Mouse (Mus musculus) macrophage (primary cell): Measurements from ENCODE around the gene Olfr1189. TPM values are rescaled to one million over a fixed set of nuclear protein-coding genes. Genes with fewer than 3 reads are reported as not detected.
"Not testable (repeated sequence)": the region's sequence is repeated elsewhere in the genome, so short reads cannot be mapped to it uniquely, and the experiment has no call there.

ENCODE experiments used
- H3K27ac ChIP-seq: fragments of 350-480 bp; formaldehyde crosslinking; 2 replicates; pipeline ENCODE4 v1.9.0; 2021
- H3K36me3 ChIP-seq: fragments of 350-480 bp; formaldehyde crosslinking; 2 replicates; pipeline ENCODE4 v1.9.0; 2021; ENCODE audit errors: inconsistent target
- H3K4me3 ChIP-seq: fragments of 350-480 bp; formaldehyde crosslinking; 2 replicates; pipeline ENCODE4 v1.9.0; 2021; ENCODE audit errors: inconsistent target
- H3K79me2 ChIP-seq: fragments of 350-480 bp; formaldehyde crosslinking; 2 replicates; pipeline ENCODE4 v1.9.0; 2021; ENCODE audit errors: inconsistent target
- WGBS: methylation state at CpG from one replicate; pipeline ENCODE4 v1.1.7; 2026; ENCODE audit warnings: inconsistent platforms; ENCODE audit not compliant: missing documents; 5-methylcytosine and 5-hydroxymethylcytosine counted together
- polyA plus RNA-seq: library from polyadenylated mRNA; stranded (reverse); fragments of 250-400 nt; gene quantifications from 3 replicates; pipeline ENCODE4 v1.2.4, GENCODE M21; 2018; ENCODE audit warnings: inconsistent platforms
- total RNA-seq, 78 experiments: library from RNA; depleted of rRNA; stranded (reverse); fragments of 250-400 nt; gene quantifications; 1 replicate in 9 of 78; 2 replicates in 24 of 78; 3 replicates in 43 of 78; 4 replicates in 2 of 78; pipeline ENCODE4 v1.2.4; 2018; ENCODE audit warnings: inconsistent platforms in 56 of 78

Olfr1189 gene
- total RNA-seq (2018; cell fraction: chromatin; rRNA removed) = not detected
- total RNA-seq (2018; cell fraction: cytosol; rRNA removed) = not detected
- not detected for total RNA-seq (2018; cell fraction: nucleus; rRNA removed)
- not detected in 3 replicates for polyA plus RNA-seq

GRCm38 (mm10) chr2:88586154-88586553, at the start of gene Olfr1189:
TSS of gene Olfr1189 (plus strand) at chr2:88586454.
- H3K36me3 ChIP-seq = no peaks in the 10 kb centered on the region
- H3K79me2 ChIP-seq = no peaks in the 10 kb centered on the region
- no peak within 1 kb of the TSS for H3K4me3 ChIP-seq
- H3K27ac ChIP-seq = no peak within 1 kb of the TSS

- Histone ChIP-seq H3K27ac (no peak within 1 kb of the TSS), H3K36me3 (no peaks in the 10 kb centered on the region), H3K4me3 (no peak within 1 kb of the TSS), H3K79me2 (no peaks in the 10 kb centered on the region)
- WGBS = 88% methylated on average over 2 of the region's 2 CpGs
Observed at GRCm38 (mm10) chr2:88556635-88557034, 29.6 kb upstream of the Olfr1189 start, which contains the start of gene Olfr1188. TSS of gene Olfr1188 (plus strand) at chr2:88556935.

DNA sequence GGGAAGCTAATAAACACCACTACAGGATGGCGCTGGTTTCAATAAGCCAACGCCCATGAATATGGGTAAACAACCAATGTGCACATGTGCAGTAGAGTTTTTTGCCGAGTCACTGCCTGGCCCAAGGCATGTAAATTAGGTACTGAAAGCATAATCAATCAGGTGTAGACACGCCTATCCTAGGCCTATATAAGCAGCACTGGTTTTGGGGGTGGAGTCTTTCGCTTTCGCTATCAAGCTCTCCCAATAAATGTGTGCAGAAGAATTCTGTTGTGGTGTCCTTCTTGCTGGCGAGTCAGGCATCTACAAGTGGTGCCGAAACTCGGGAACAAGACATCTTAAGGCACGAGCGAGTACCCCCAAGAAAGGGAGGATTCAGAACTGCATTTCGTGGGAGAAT, 13.6 kb upstream of the Olfr1189 start:
- H3K4me3 ChIP-seq, H3K27ac ChIP-seq, H3K36me3 ChIP-seq, H3K79me2 ChIP-seq: not testable (repeated sequence)
- WGBS = 87% methylated on average over 12 of the region's 12 CpGs

DNA sequence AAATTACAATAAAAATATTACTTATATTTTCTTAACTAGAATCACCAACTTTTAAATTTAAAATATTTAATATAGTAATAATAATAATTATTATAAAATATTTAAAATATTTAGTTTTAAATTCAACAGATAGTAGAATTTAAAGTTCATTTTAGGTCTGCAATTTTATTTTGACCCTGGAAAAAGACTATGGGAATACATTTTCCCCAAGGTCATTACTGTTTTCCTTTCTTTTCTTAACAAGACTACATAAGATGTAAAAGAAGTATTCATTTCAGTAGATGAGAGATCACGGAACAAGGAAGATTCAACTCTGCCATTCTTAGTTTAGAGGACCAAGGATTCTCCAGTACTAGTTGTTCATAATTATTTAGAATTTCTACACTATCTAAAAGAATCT, 54.0 kb downstream of the Olfr1189 start, which contains the start of gene Olfr1191-ps1:
Gene Olfr1191-ps1, plus strand, starts transcription at position 301 of the 400 bp plus-strand sequence.
- 89% methylated on average over 1 of the region's 1 CpGs for WGBS
- not testable (repeated sequence) for H3K4me3 ChIP-seq, H3K27ac ChIP-seq, H3K79me2 ChIP-seq, H3K36me3 ChIP-seq

Other genes starting within 250 kb of the Olfr1189 start
- not detected in 3 replicates for gene Olfr1176, start 249.7 kb upstream of the Olfr1189 start, polyA plus RNA-seq
- not detected in 3 replicates for gene Olfr1177-ps, start 240.0 kb upstream of the Olfr1189 start, polyA plus RNA-seq
- gene Olfr1178, start 199.4 kb upstream of the Olfr1189 start, polyA plus RNA-seq = not detected in 3 replicates
- not detected in 3 replicates for gene Olfr1179, start 180.0 kb upstream of the Olfr1189 start, polyA plus RNA-seq
- not detected in 3 replicates for gene Olfr1180, start 167.3 kb upstream of the Olfr1189 start, polyA plus RNA-seq
- not detected in 3 replicates for gene Olfr1181, start 160.3 kb upstream of the Olfr1189 start, polyA plus RNA-seq
- not detected in 3 replicates for gene Gm13757, start 137.3 kb upstream of the Olfr1189 start, polyA plus RNA-seq
- not detected in 3 replicates for gene Olfr1183, start 131.6 kb upstream of the Olfr1189 start, polyA plus RNA-seq
- not detected in 3 replicates for gene Olfr1184, start 102.9 kb upstream of the Olfr1189 start, polyA plus RNA-seq
- not detected in 3 replicates for gene Olfr1185-ps1, start 93.1 kb upstream of the Olfr1189 start, polyA plus RNA-seq
- gene Olfr1186, start 67.9 kb upstream of the Olfr1189 start, polyA plus RNA-seq = not detected in 3 replicates
- gene Olfr1188, start 29.5 kb upstream of the Olfr1189 start, polyA plus RNA-seq = not detected in 3 replicates
- not detected in 3 replicates for gene Olfr1191-ps1, start 54.1 kb downstream of the Olfr1189 start, polyA plus RNA-seq
- not detected in 3 replicates for gene Olfr1192-ps1, start 62.1 kb downstream of the Olfr1189 start, polyA plus RNA-seq
- not detected in 3 replicates for gene Olfr1193, start 89.2 kb downstream of the Olfr1189 start, polyA plus RNA-seq
- not detected in 3 replicates for gene Olfr1195, start 102.7 kb downstream of the Olfr1189 start, polyA plus RNA-seq
- not detected in 3 replicates for gene Olfr1196, start 118.1 kb downstream of the Olfr1189 start, polyA plus RNA-seq
- gene Olfr1197, start 145.9 kb downstream of the Olfr1189 start, polyA plus RNA-seq = not detected in 3 replicates
- gene Olfr1198, start 164.9 kb downstream of the Olfr1189 start, polyA plus RNA-seq = not detected in 3 replicates
- gene Olfr1199, start 174.0 kb downstream of the Olfr1189 start, polyA plus RNA-seq = not detected in 3 replicates
- not detected in 3 replicates for gene Olfr1200, start 184.0 kb downstream of the Olfr1189 start, polyA plus RNA-seq
- gene Olfr1201, start 206.6 kb downstream of the Olfr1189 start, polyA plus RNA-seq = not detected in 3 replicates
- gene Olfr1202, start 228.0 kb downstream of the Olfr1189 start, polyA plus RNA-seq = not detected in 3 replicates
- gene Olfr1205, start 243.3 kb downstream of the Olfr1189 start, polyA plus RNA-seq = not detected in 3 replicates